In genomic region chr16:4551056-4551455, GRCm38 (mm10) we compare ENCODE assay signal across 7 mouse cellular contexts. TPM values are rescaled to one million over a fixed set of nuclear protein-coding genes. Genes with fewer than 3 reads are reported as not detected.
DNase-seq lines count a peak whose midpoint lies in the region; ATAC-seq lines count a peak whose summit lies in the region.

No protein-coding gene starts in this region.

- H3K27me3 ChIP-seq in forebrain, embryonic 14.5 days (replicated peaks; ENCODE audit: control insufficient read depth, insufficient read depth, low read length) = no peaks in the 10 kb centered on the region
- no peaks in the 10 kb centered on the region for H3K27me3 ChIP-seq in hindbrain, embryonic 11.5 days (ENCODE audit: control insufficient read depth, insufficient read depth, low read length)

- H3K4me3 ChIP-seq in forebrain, embryonic 14.5 days (ENCODE audit: low read depth, low read length) = no peak overlapping the region
- H3K4me3 ChIP-seq in hindbrain, embryonic 11.5 days (ENCODE audit: low read depth, low read length) = no peak overlapping the region

- H3K4me1 ChIP-seq in forebrain, embryonic 14.5 days (ENCODE audit: control insufficient read depth, insufficient read depth, low read length) = no peaks in the 10 kb centered on the region
- H3K4me1 ChIP-seq in hindbrain, embryonic 11.5 days (replicated peaks; ENCODE audit: control insufficient read depth, insufficient read depth, low read length) = peaks cover 2% of the 10 kb centered on the region; the same call in 1 of the 2 replicates

- WGBS in forebrain, embryonic 14.5 days = 45% methylated on average over 13 of the region's 13 CpGs
- 42% methylated on average over 13 of the region's 13 CpGs for WGBS in hindbrain, embryonic 11.5 days

- no peak overlapping the region for H3K4me2 ChIP-seq in forebrain, embryonic 14.5 days (ENCODE audit: low read length)
- no peak overlapping the region for H3K4me2 ChIP-seq in hindbrain, embryonic 11.5 days (replicated peaks; ENCODE audit: low read depth, low read length)

- H3K27ac ChIP-seq in forebrain, embryonic 14.5 days (ENCODE audit: low read depth, low read length) = no peak overlapping the region
- no peak overlapping the region for H3K27ac ChIP-seq in hindbrain, embryonic 11.5 days (ENCODE audit: low read depth, low read length)

- H3K36me3 ChIP-seq in forebrain, embryonic 14.5 days (ENCODE audit: control insufficient read depth, insufficient read depth, low read length) = peaks cover 44% of the 10 kb centered on the region
- peaks cover 3% of the 10 kb centered on the region; the same call in 1 of the 2 replicates for H3K36me3 ChIP-seq in hindbrain, embryonic 11.5 days (ENCODE audit: control insufficient read depth, insufficient read depth, low read length)

- H3K9me3 ChIP-seq in forebrain, embryonic 14.5 days (replicated peaks; ENCODE audit: control insufficient read depth, low read length) = no peaks in the 10 kb centered on the region
- no peaks in the 10 kb centered on the region for H3K9me3 ChIP-seq in hindbrain, embryonic 11.5 days (ENCODE audit: control insufficient read depth, low read length)

- H3K9ac ChIP-seq in forebrain, embryonic 14.5 days (ENCODE audit: low read length) = no peak overlapping the region
- H3K9ac ChIP-seq in hindbrain, embryonic 11.5 days (ENCODE audit: low read depth, low read length) = no peak overlapping the region

- peak; percentile 67 for ATAC-seq in forebrain, embryonic 14.5 days
- ATAC-seq in hindbrain, embryonic 11.5 days (ENCODE audit: low FRiP score) = peak; percentile 63

- peak; percentile 39 for DNase-seq in Muller cell, postnatal 12 days (ENCODE audit: inconsistent ontology term)
- DNase-seq in cerebellum, adult 11-12 months = peak; percentile 43
- peak; percentile 74 for DNase-seq in forebrain, embryonic 14.5 days (ENCODE audit: low spot score)
- DNase-seq in hindbrain, embryonic 11.5 days (ENCODE audit: low spot score) = peak; percentile 82
- DNase-seq in layer of hippocampus, postnatal 25 days (ENCODE audit: extremely low spot score in 1 of 2, low spot score in 1 of 2) = peak; percentile 38 to 65
- peak; percentile 83 for DNase-seq in lung, postnatal 36 days
- peak; percentile 59 for DNase-seq in right cerebral cortex, adult 18-20 months

RNA-seq across cellular contexts. Expression of gene Tfap4, which starts 8.6 kb away (rescaled TPM):
- polyA plus RNA-seq in forebrain, embryonic 14.5 days (2014; fragmentation: Nextera tagmentation; extraction: Ambion mirVana) = 9.1 and 12.0 TPM in 2 replicates
- 16.1 TPM in 2 replicates for polyA plus RNA-seq in hindbrain, embryonic 11.5 days (2014; fragmentation: Nextera tagmentation; extraction: Ambion mirVana)
- total RNA-seq in layer of hippocampus, postnatal 25 days (2021) = 1 to 10 TPM; 4.4 to 5.0 TPM

RNA-seq across cellular contexts. Expression of gene Srl, which starts 9.4 kb away (rescaled TPM):
- polyA plus RNA-seq in forebrain, embryonic 14.5 days (2014; fragmentation: Nextera tagmentation; extraction: Ambion mirVana) = 34.0 and 34.1 TPM in 2 replicates
- polyA plus RNA-seq in hindbrain, embryonic 11.5 days (2014; fragmentation: Nextera tagmentation; extraction: Ambion mirVana) = 21.2 and 26.9 TPM in 2 replicates
- 10 to 100 TPM; 13.9 to 16.7 TPM for total RNA-seq in layer of hippocampus, postnatal 25 days (2021)

RNA-seq across cellular contexts. Expression of gene Glis2, which starts 43.5 kb away (rescaled TPM):
- 9.0 and 10.0 TPM in 2 replicates for polyA plus RNA-seq in forebrain, embryonic 14.5 days (2014; fragmentation: Nextera tagmentation; extraction: Ambion mirVana)
- polyA plus RNA-seq in hindbrain, embryonic 11.5 days (2014; fragmentation: Nextera tagmentation; extraction: Ambion mirVana) = 26.3 and 27.6 TPM in 2 replicates
- 10 to 100 TPM; 15.4 to 16.2 TPM for total RNA-seq in layer of hippocampus, postnatal 25 days (2021)
